Mouse (Mus musculus) E14TG2a.4 (cell line): ENCODE results near the gene Ston2.

Source experiments
- CTCF ChIP-seq: conservative IDR thresholded peaks from 2 replicates; pipeline ENCODE4 v1.5.1; 2014; ENCODE audit warnings: low read length
- NANOG ChIP-seq: IDR thresholded peaks from 2 replicates; pipeline ENCODE4 v1.6.1; 2014; ENCODE audit warnings: borderline replicate concordance, low read length, mixed read lengths
- POU5F1 ChIP-seq: IDR thresholded peaks from 2 replicates; pipeline ENCODE4 v1.6.1; 2014; ENCODE audit warnings: low read length, borderline replicate concordance

- TF ChIP-seq CTCF (no peak), POU5F1 (no peak), NANOG (no peak)
Measured at GRCm38 (mm10) chr12:91683096-91683495, 105.1 kb downstream of the Ston2 start.
